Mouse (Mus musculus): ENCODE measurements around the gene Tcp11l2. TPM values are rescaled to one million over a fixed set of nuclear protein-coding genes. Genes with fewer than 3 reads are reported as not detected.

Tcp11l2 gene
- polyA plus RNA-seq, 1 experiment from 2014 or later = 39.5 TPM

- Histone ChIP-seq H3K4me2 (ENCODE audit: low read depth, low read length) (no peak overlapping the region), H3K36me3 (ENCODE audit: control insufficient read depth, insufficient read depth) (no peaks in the 10 kb centered on the region), H3K4me1 (ENCODE audit: control insufficient read depth, insufficient read depth, low read length) (no peaks in the 10 kb centered on the region), H3K4me3 (ENCODE audit: low read length) (no peak overlapping the region), H3K27ac (ENCODE audit: low read length) (no peak overlapping the region), H3K9me3 (replicated peaks; ENCODE audit: control insufficient read depth, low read length) (peaks cover 3% of the 10 kb centered on the region; the same call in 1 of the 2 replicates), H3K9ac (ENCODE audit: low read length) (no peak overlapping the region), H3K27me3 (ENCODE audit: control insufficient read depth, insufficient read depth, low read length) (no peaks in the 10 kb centered on the region)
- WGBS = 87% methylated on average over 2 of the region's 2 CpGs
- ATAC-seq (replicated peaks; ENCODE audit: extremely low read depth, insufficient read depth, low FRiP score) = no peak
These were observed 23.9 kb upstream of the Tcp11l2 start for GRCm38 (mm10) chr10:84552477-84552876.

- H3K4me3 ChIP-seq (ENCODE audit: low read length) = no peak overlapping the region
- H3K27me3 ChIP-seq (ENCODE audit: control insufficient read depth, insufficient read depth, low read length) = no peaks in the 10 kb centered on the region
- H3K27ac ChIP-seq (ENCODE audit: low read length) = no peak overlapping the region
- H3K36me3 ChIP-seq (ENCODE audit: control insufficient read depth, insufficient read depth) = no peaks in the 10 kb centered on the region
- 48% methylated on average over 6 of the region's 6 CpGs for WGBS
- ATAC-seq (replicated peaks; ENCODE audit: extremely low read depth, insufficient read depth, low FRiP score) = no peak
- no peak overlapping the region for H3K4me2 ChIP-seq (ENCODE audit: low read depth, low read length)
- H3K9ac ChIP-seq (ENCODE audit: low read length) = no peak overlapping the region
- H3K4me1 ChIP-seq (ENCODE audit: control insufficient read depth, insufficient read depth, low read length) = no peaks in the 10 kb centered on the region
- H3K9me3 ChIP-seq (replicated peaks; ENCODE audit: control insufficient read depth, low read length) = peaks cover 11% of the 10 kb centered on the region
These were observed 22.0 kb upstream of the Tcp11l2 start for GRCm38 (mm10) chr10:84554291-84555009.

GRCm38 (mm10) chr10:84556120-84556519 is 20.3 kb upstream of the Tcp11l2 start:
- Histone ChIP-seq H3K4me2 (ENCODE audit: low read depth, low read length) (no peak overlapping the region), H3K9ac (ENCODE audit: low read length) (no peak overlapping the region), H3K27ac (ENCODE audit: low read length) (no peak overlapping the region), H3K9me3 (replicated peaks; ENCODE audit: control insufficient read depth, low read length) (peaks cover 11% of the 10 kb centered on the region), H3K4me3 (ENCODE audit: low read length) (no peak overlapping the region), H3K27me3 (ENCODE audit: control insufficient read depth, insufficient read depth, low read length) (no peaks in the 10 kb centered on the region), H3K4me1 (ENCODE audit: control insufficient read depth, insufficient read depth, low read length) (no peaks in the 10 kb centered on the region), H3K36me3 (ENCODE audit: control insufficient read depth, insufficient read depth) (no peaks in the 10 kb centered on the region)
- 62% methylated on average over 2 of the region's 2 CpGs for WGBS
- ATAC-seq (replicated peaks; ENCODE audit: extremely low read depth, insufficient read depth, low FRiP score) = no peak

- Histone ChIP-seq H3K4me1 (ENCODE audit: control insufficient read depth, insufficient read depth, low read length) (no peaks in the 10 kb centered on the region), H3K36me3 (ENCODE audit: control insufficient read depth, insufficient read depth) (no peaks in the 10 kb centered on the region), H3K27me3 (ENCODE audit: control insufficient read depth, insufficient read depth, low read length) (no peaks in the 10 kb centered on the region), H3K4me3 (ENCODE audit: low read length) (no peak overlapping the region), H3K9ac (ENCODE audit: low read length) (no peak overlapping the region), H3K9me3 (replicated peaks; ENCODE audit: control insufficient read depth, low read length) (peaks cover 8% of the 10 kb centered on the region), H3K27ac (ENCODE audit: low read length) (no peak overlapping the region), H3K4me2 (ENCODE audit: low read depth, low read length) (no peak overlapping the region)
- 71% methylated on average over 1 of the region's 1 CpGs for WGBS
- ATAC-seq (replicated peaks; ENCODE audit: extremely low read depth, insufficient read depth, low FRiP score) = no peak
These were observed 17.9 kb upstream of the Tcp11l2 start for GRCm38 (mm10) chr10:84558511-84558910.

GRCm38 (mm10) chr10:84559986-84560385 is 16.4 kb upstream of the Tcp11l2 start:
- Histone ChIP-seq H3K4me1 (ENCODE audit: control insufficient read depth, insufficient read depth, low read length) (no peaks in the 10 kb centered on the region), H3K27me3 (ENCODE audit: control insufficient read depth, insufficient read depth, low read length) (no peaks in the 10 kb centered on the region), H3K36me3 (ENCODE audit: control insufficient read depth, insufficient read depth) (no peaks in the 10 kb centered on the region), H3K9ac (ENCODE audit: low read length) (no peak overlapping the region), H3K9me3 (replicated peaks; ENCODE audit: control insufficient read depth, low read length) (peaks cover 8% of the 10 kb centered on the region), H3K4me2 (ENCODE audit: low read depth, low read length) (no peak overlapping the region), H3K27ac (ENCODE audit: low read length) (no peak overlapping the region), H3K4me3 (ENCODE audit: low read length) (no peak overlapping the region)
- WGBS = 89% methylated on average over 4 of the region's 4 CpGs
- ATAC-seq (replicated peaks; ENCODE audit: extremely low read depth, insufficient read depth, low FRiP score) = no peak

- H3K9ac ChIP-seq (ENCODE audit: low read length) = no peak overlapping the region
- no peak overlapping the region for H3K4me2 ChIP-seq (ENCODE audit: low read depth, low read length)
- ATAC-seq (replicated peaks; ENCODE audit: extremely low read depth, insufficient read depth, low FRiP score) = no peak
- no peaks in the 10 kb centered on the region for H3K36me3 ChIP-seq (ENCODE audit: control insufficient read depth, insufficient read depth)
- peaks cover 8% of the 10 kb centered on the region for H3K9me3 ChIP-seq (replicated peaks; ENCODE audit: control insufficient read depth, low read length)
- H3K4me3 ChIP-seq (ENCODE audit: low read length) = no peak overlapping the region
- H3K27ac ChIP-seq (ENCODE audit: low read length) = no peak overlapping the region
- H3K27me3 ChIP-seq (ENCODE audit: control insufficient read depth, insufficient read depth, low read length) = no peaks in the 10 kb centered on the region
- 74% methylated on average over 5 of the region's 5 CpGs for WGBS
- H3K4me1 ChIP-seq (ENCODE audit: control insufficient read depth, insufficient read depth, low read length) = no peaks in the 10 kb centered on the region
These were observed 14.3 kb upstream of the Tcp11l2 start for GRCm38 (mm10) chr10:84562121-84562520.

GRCm38 (mm10) chr10:84562567-84563554 is 13.6 kb upstream of the Tcp11l2 start:
- ATAC-seq (replicated peaks; ENCODE audit: extremely low read depth, insufficient read depth, low FRiP score) = peak; percentile 55
- peaks cover 8% of the 10 kb centered on the region for H3K9me3 ChIP-seq (replicated peaks; ENCODE audit: control insufficient read depth, low read length)
- no peak overlapping the region for H3K27ac ChIP-seq (ENCODE audit: low read length)
- H3K36me3 ChIP-seq (ENCODE audit: control insufficient read depth, insufficient read depth) = no peaks in the 10 kb centered on the region
- no peak overlapping the region for H3K4me3 ChIP-seq (ENCODE audit: low read length)
- no peak overlapping the region for H3K9ac ChIP-seq (ENCODE audit: low read length)
- WGBS = 57% methylated on average over 13 of the region's 13 CpGs
- H3K4me2 ChIP-seq (ENCODE audit: low read depth, low read length) = no peak overlapping the region
- H3K27me3 ChIP-seq (ENCODE audit: control insufficient read depth, insufficient read depth, low read length) = no peaks in the 10 kb centered on the region
- H3K4me1 ChIP-seq (ENCODE audit: control insufficient read depth, insufficient read depth, low read length) = no peaks in the 10 kb centered on the region

GRCm38 (mm10) chr10:84564427-84564826 is 12.0 kb upstream of the Tcp11l2 start:
- WGBS = 79% methylated on average over 8 of the region's 8 CpGs
- no peaks in the 10 kb centered on the region for H3K27me3 ChIP-seq (ENCODE audit: control insufficient read depth, insufficient read depth, low read length)
- no peak overlapping the region for H3K4me2 ChIP-seq (ENCODE audit: low read depth, low read length)
- H3K36me3 ChIP-seq (ENCODE audit: control insufficient read depth, insufficient read depth) = no peaks in the 10 kb centered on the region
- no peak overlapping the region for H3K4me3 ChIP-seq (ENCODE audit: low read length)
- H3K27ac ChIP-seq (ENCODE audit: low read length) = no peak overlapping the region
- no peak for ATAC-seq (replicated peaks; ENCODE audit: extremely low read depth, insufficient read depth, low FRiP score)
- 0 out of 2 replicates have a peak, but pooled peaks cover 2% of the 10 kb centered on the region for H3K9me3 ChIP-seq (replicated peaks; ENCODE audit: control insufficient read depth, low read length)
- H3K4me1 ChIP-seq (ENCODE audit: control insufficient read depth, insufficient read depth, low read length) = no peaks in the 10 kb centered on the region
- no peak overlapping the region for H3K9ac ChIP-seq (ENCODE audit: low read length)
